Mouse (Mus musculus) megakaryocyte, embryonic 14.5 days (primary cell): ENCODE measurements around the gene Rnf34.

ENCODE experiments used
- FLI1 ChIP-seq: IDR thresholded peaks from 2 replicates; pipeline ENCODE4 v1.6.1; 2012; ENCODE audit warnings: low read length, inconsistent platforms, mixed read lengths
- GATA1 ChIP-seq: IDR thresholded peaks from 3 replicates; pipeline ENCODE4 v1.6.1; 2012; ENCODE audit warnings: mixed read lengths, low read length, inconsistent platforms, borderline replicate concordance

DNA sequence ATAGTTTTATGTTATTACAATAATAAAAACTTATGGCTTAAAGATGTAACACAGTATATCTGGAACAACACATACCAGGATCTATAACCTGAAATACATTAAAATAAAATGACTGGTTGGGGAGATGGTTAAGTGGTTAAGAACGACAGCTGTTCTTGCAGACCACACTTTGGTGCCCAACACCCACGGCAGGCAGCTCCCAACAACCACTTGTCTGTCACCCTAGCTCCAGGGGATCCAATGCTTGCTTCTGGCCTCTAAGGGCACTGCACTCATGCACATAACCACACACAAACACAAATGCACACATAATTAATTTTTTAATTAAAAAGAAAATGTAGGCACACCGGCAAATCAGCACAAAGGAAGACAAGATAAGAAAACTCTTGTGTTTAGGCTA is 37.1 kb upstream of the Rnf34 start:
- no peak for TF ChIP-seq FLI1
- TF ChIP-seq GATA1: no peak
